Mouse (Mus musculus) layer of hippocampus, adult 9-11 months (tissue): Measurements from ENCODE around the gene Fam207a.

Source experiments
- DNase-seq: peaks from one replicate; pipeline ENCODE4 v3.0.0; 2022

Fam207a gene

DNA sequence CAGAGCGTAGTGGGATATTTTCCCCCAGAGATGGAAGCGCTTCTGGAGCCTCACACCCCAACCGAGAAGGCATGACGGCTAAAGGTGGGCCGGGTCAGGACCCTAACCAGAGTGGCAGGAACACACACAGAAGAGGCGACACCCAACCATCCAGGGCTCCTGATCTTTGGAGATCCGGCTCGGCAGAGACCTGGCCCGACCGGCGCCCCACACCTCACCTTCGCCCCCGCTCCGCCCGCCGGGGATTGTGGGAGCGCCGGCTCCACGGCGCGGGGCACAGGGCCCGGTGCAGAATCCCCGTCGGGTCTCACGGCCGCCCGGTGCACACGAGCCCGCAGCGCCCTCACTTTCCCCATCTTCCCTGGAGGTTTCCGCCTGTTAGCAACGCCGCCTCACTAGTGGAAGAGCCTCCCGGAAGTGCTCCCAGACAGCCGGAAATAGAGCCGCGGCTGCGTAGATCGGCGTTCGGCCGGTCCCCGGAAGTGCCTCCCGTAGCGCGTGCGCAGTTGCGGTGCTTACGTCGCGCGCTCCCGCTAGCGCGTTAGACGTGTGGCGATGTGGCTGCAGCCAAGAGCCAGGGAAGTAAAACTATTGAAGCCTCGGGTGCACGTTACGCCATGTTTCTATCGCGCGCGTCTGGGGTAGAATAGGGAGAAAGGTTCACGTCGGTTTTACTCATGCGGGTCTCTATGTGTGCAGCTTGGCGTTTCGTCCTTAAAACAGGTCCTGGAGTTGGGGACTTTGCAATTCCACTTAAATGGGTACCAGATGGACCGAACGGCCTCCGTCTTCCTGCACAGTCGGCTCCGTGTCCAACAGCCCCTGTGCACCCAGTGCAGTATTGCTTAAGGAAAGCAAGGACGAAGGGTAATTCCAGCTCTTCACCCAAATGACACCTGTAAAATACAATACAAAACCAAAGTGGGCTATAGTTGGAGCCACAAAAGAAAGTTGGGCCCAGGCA lies at the start of gene Fam207a:
Gene Fam207a, minus strand, starts transcription at position 401 of the 964 bp plus-strand sequence.
- DNase-seq = peak; percentile 95

GRCm38 (mm10) chr10:77565005-77565404 lies 49.4 kb upstream of the Fam207a start:
- DNase-seq = no peak

DNA sequence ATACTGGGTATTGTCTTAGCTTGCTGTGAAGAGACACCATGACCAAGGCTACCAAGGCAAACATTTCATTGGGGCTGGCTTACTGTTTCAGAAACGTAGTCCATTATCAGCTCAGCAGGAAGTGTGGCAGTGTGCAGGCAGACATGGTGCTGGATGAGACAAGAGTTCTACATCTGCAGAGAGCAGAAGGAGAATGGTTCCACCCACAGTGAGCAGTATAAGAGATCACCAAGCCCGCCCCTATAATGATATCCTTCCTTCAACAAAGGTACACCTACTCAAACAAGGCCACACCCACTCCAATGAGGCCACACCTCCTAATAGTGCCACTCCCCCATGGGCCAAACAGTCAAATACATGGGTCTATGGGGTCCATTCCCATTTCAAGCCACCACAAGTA lies 45.9 kb upstream of the Fam207a start:
- no peak for DNase-seq

DNA sequence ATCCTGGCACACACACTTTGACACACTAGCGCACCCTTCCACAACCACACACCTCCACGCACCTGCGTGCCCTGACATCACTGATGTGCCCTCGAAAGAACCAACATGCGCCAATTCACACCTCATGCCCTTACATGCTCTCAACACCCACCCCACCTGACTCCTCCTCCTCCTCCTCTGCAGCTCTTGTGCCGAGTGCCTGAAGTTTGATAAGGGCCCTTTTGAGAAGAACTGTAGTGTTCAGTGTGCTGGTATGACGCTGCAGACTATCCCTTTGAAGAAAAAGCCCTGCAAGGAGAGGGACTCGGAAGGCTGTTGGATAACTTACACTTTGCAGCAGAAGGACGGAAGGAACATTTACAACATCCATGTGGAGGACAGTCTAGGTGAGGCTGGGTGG lies 45.2 kb upstream of the Fam207a start:
- no peak for DNase-seq

DNA sequence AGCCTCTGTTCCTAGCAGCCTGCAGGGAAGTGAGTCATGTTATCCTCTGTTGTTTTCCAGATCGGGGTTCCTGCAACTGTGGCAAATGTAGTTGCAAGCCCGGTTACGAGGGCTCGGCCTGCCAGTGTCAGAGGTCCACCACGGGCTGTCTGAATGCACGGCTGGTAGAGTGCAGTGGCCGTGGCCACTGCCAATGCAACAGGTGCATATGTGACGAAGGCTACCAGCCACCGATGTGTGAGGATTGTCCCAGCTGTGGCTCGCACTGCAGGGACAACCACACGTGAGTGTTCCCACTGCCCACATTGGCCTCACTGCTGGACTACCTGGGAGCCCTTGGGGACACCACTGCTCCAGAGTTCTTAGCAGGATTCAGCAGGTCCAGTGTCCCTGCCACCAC lies 44.5 kb upstream of the Fam207a start:
- DNase-seq = no peak

GRCm38 (mm10) chr10:77557641-77558040 lies 42.1 kb upstream of the Fam207a start:
- DNase-seq = no peak

- peak; percentile 48 for DNase-seq
Observed at GRCm38 (mm10) chr10:77556631-77557030, 41.0 kb upstream of the Fam207a start.

DNA sequence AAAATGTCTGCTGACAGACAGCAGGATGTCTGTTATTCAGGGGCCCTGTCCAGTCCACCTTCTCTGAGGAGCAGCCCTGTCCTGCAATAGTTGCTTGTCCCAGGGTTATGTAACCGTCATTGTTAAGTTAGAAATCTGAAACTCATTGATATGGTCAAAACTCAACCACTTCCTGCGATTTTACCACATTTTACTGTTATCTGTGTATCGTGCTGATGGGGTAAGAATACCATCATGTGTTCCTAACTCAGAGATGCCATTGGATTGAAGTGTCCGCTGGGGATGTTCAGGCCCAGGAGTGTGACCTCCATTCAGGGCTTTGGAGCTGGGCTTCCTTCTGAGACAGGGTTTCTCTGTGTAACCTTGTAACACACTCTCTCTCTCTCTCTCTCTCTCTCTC lies 39.3 kb upstream of the Fam207a start:
- DNase-seq = no peak

GRCm38 (mm10) chr10:77553285-77553684 lies 37.7 kb upstream of the Fam207a start:
- no peak for DNase-seq

- DNase-seq = no peak
Observed at GRCm38 (mm10) chr10:77552162-77552561, 36.6 kb upstream of the Fam207a start.

- DNase-seq = peak; percentile 87
Observed at GRCm38 (mm10) chr10:77550874-77551273, 35.3 kb upstream of the Fam207a start.

GRCm38 (mm10) chr10:77548576-77548975 lies 33.0 kb upstream of the Fam207a start:
- DNase-seq = no peak

- DNase-seq = peak; percentile 89
Observed at GRCm38 (mm10) chr10:77544916-77545315, 29.3 kb upstream of the Fam207a start.

GRCm38 (mm10) chr10:77543226-77543625 lies 27.6 kb upstream of the Fam207a start:
- DNase-seq = no peak

- DNase-seq = no peak
Observed at GRCm38 (mm10) chr10:77541864-77542666, 26.5 kb upstream of the Fam207a start.

DNA sequence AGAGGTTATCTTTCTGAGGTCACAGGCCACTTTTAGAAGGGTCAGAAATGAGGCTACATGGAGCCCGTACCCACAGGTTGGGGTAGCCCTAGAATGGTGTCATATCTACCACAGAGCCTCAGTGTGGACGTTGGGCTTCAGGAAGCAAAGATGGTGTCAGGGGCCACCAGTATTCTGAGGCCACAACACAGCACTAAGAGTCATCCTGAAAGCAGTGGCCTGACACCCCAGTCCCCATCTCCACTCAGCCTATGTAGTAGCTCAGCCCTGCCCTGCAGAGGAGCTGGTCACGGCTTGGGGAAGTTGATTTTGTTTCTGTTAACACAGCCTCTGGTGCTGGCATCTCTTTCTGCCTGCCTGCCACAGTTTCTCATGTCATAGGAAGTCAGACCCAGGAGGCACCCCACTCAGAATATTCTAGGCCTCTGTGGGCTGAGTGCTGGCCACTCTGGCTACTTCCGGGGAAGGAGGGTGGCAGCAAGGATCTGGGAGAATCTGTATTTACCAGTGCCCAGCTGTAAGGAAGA lies 25.1 kb upstream of the Fam207a start:
- peak; percentile 64 for DNase-seq

DNA sequence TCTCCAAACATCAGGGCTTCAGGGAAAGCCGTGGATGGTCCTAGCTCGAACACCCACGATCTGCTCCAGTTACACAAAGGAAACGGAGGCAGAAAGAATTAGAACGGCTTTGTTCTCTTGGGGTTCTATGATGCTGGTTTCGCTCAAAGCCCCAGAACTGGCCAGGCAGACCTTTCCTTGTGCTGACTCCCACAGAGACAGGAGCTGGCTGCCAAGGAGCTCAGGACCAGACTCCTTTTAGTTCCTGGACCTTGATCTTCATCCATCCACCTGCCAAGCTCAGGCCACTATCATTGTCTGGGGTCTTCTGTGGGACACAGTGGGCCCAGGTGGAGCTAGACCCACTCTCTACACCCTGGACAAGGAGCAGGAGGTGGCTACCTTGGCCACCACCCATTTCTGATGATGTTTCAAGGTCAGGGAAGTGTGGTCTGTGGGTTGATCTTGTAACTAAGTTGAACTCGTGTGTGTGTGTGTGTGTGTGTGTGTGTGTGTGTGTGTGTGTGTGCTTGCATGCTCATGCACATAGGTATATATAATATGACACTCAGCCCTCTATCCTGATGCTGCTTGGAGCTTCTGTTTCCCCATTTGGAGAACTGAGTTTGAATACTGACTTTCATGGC lies 23.8 kb upstream of the Fam207a start:
- DNase-seq = no peak

DNA sequence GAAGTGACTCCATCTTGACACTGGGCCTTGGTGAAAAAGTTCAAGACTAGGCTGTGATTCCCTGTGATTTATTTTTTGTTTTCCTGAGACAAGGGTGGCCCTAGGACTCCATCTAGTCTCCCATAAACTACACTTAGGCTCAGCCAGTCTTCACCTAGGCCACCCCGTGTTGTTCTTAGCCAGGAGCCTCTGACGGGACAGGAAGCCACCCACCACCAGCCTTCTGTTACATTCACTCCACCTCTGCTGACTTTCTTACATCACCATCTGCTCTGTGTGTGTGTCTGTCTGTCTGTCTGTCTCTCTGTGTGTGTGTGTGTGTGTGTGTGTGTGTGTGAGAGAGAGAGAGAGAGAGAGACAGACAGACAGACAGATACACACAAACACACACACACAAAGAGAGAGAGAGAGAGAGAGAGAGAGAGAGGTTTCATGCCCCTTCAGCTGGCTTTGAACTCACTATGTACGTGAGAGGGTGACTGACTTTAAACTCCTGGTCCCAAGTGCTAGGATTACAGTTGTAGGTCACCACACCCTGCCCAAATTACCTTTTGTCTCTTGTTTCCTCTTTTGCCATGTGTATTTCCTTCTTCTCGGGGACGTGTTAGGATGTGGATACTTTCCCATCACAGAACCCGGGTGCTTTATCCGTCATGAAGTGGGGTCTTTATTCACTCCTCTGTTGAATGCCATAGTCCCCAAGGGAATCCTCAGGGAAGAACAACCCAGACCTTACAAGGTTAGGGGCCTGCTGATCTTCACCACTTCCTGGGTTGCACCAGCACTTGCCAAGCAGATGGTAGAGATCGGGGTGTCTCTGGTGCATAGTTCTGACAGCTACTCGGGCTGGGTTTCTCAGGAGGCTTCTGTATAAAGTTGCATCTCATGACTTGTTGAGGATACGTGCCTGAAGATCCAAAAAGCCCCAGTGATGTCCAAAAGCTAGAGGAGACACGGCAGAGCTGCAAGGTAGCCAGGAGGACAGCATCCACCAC lies 21.9 kb upstream of the Fam207a start:
- DNase-seq = no peak

- DNase-seq = no peak
Observed at GRCm38 (mm10) chr10:77536727-77537126, 21.1 kb upstream of the Fam207a start.

GRCm38 (mm10) chr10:77532020-77532413 lies 16.4 kb upstream of the Fam207a start:
- DNase-seq = no peak
